Mouse (Mus musculus): Measurements from ENCODE around the gene Mid1. TPM values are rescaled to one million over a fixed set of nuclear protein-coding genes. Genes with fewer than 3 reads are reported as not detected.
"Not testable (repeated sequence)": the region's sequence is repeated elsewhere in the genome, so short reads cannot be mapped to it uniquely, and the experiment has no call there.

Mid1 gene
- polyA plus RNA-seq, 1 experiment from 2014 or later = 9.0 TPM

DNA sequence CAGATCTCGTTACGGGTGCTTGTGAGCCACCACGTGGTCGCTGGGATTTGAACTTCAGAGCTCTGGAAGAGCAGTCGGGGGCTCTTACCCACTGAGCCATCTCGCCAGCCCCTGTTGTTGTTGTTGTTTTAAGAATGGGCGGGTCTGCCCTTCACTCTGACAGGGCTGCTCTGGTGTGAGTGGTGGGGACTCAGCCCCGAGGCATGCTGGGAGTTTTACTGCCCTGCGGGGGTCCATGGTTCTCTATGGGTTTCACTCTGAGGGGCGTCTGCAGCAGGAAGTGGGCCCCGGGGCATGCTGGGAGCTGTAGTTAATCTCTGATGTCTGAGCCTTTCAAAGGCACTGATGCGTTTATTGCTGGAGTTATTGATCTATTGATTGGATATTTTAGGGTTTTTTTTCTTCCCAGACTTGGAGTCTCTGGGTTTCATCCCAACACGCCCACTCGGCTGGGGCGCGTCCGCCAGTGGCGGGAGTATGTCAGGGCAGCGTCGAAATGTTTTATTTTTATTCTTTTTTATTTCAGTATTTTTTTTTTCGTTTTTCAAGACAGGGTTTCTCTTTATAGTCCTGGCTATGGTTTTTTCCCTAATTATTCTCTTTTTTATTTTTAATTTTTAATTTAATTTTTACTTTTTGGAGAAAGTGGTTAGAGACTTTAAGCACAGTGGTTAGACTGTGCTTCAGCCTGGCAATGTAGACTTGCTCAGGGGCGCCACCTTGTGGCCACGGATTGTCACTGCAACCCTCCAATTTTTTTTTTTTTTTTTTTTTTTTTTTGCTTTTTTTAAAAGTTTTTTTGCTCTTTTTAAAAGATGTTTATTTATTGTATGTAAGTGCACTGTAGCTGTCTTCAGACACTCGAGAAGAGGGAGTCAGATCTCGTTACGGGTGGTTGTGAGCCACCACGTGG, 332.6 kb downstream of the Mid1 start:
- peaks cover 19% of the 10 kb centered on the region for H3K9me3 ChIP-seq (ENCODE audit: control insufficient read depth, low read length)
- H3K4me2 ChIP-seq (ENCODE audit: low read depth, low read length) = peak overlapping the region; percentile 27; the same call in 1 of the 2 replicates
- H3K27me3 ChIP-seq (ENCODE audit: control insufficient read depth, insufficient read depth, low read length); H3K4me1 ChIP-seq (ENCODE audit: control insufficient read depth, insufficient read depth, low read length); H3K9ac ChIP-seq (replicated peaks; ENCODE audit: low read depth, low read length): not testable (repeated sequence)
- WGBS = 46% methylated on average over 27 of the region's 27 CpGs
- H3K4me3 ChIP-seq (ENCODE audit: low read depth, low read length) = peak overlapping the region; percentile 13; the same call in 1 of the 2 replicates
- H3K27ac ChIP-seq (ENCODE audit: low read depth, low read length) = peak overlapping the region; percentile 22
- peak; percentile 84 for ATAC-seq (ENCODE audit: low read depth)
- peaks cover 33% of the 10 kb centered on the region for H3K36me3 ChIP-seq (ENCODE audit: control insufficient read depth, insufficient read depth, low read length)

DNA sequence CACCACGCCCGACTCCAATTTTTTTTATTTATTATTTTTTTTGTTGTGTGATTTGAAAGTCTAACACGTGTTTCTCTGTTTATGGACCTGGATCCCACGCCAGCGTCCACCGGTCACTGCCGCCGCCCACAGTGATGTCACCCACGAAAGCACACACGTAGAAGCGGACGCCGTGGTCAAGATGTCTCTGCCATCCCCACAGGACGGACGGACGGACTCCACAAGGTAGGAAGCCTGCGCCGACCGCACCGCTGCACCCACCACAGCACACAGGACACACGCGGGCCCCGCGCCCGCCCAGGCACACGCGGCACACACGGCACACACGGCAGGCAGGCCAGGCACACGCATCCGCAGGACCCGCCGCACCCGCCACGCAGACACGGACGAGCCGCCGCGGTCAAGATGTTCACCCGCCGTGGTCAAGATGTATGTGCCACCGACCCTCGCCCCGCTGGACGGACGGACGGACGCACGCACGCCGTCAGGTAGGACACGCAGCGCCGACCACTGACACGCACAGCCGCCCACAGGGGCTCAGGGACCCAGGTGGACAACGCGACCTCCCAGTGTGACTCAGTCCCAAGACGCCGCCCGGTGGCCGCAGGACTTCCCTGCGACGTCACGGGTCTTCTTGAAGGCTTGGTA, 333.7 kb downstream of the Mid1 start:
- H3K9ac ChIP-seq (replicated peaks; ENCODE audit: low read depth, low read length); H3K27me3 ChIP-seq (ENCODE audit: control insufficient read depth, insufficient read depth, low read length); H3K27ac ChIP-seq (ENCODE audit: low read depth, low read length); H3K4me1 ChIP-seq (ENCODE audit: control insufficient read depth, insufficient read depth, low read length); H3K4me2 ChIP-seq (ENCODE audit: low read depth, low read length); H3K4me3 ChIP-seq (ENCODE audit: low read depth, low read length): not testable (repeated sequence)
- 89% methylated on average over 66 of the region's 66 CpGs for WGBS
- peak; percentile 77 for ATAC-seq (ENCODE audit: low read depth)
- peaks cover 33% of the 10 kb centered on the region for H3K36me3 ChIP-seq (ENCODE audit: control insufficient read depth, insufficient read depth, low read length)
- H3K9me3 ChIP-seq (ENCODE audit: control insufficient read depth, low read length) = peaks cover 19% of the 10 kb centered on the region

DNA sequence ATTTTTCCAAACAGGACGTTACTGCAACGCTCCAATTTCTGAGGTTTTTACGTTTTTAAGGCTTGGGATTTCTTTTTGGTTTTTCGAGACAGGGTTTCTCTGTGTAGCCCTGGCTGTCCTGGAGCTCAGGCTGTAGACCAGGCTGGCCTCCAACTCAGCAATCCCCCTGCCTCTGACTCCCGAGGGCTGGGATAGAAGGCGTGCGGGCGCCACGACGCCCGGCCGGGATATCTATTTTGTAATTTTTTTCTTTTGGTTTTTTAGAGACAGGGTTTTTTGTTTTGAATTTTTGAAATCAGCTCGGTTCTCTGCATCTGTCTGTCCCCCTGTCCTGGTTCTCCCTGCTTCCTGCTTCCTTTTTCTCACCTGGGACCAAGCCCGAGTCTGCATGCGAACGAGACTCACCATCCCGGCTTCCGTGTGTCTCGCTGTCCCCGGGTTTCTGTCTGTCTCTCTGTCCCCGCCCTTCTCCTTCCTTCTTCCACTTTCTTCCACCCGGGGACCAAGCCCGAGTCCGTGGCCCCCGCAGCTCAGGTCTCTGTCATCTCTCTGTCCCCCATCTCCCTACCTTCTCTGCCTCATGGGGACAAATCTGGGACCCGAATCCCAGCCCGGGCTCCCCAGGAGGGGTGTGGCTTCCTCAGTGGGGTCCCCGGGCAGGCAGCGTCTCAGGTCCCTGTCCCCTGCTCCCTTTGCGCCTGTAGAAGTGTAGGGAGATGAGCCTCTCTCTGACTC, 334.4 kb downstream of the Mid1 start:
- 85% methylated on average over 30 of the region's 30 CpGs for WGBS
- not testable (repeated sequence) for H3K4me3 ChIP-seq (ENCODE audit: low read depth, low read length); H3K4me2 ChIP-seq (ENCODE audit: low read depth, low read length); H3K9ac ChIP-seq (replicated peaks; ENCODE audit: low read depth, low read length); H3K4me1 ChIP-seq (ENCODE audit: control insufficient read depth, insufficient read depth, low read length); H3K27ac ChIP-seq (ENCODE audit: low read depth, low read length); H3K27me3 ChIP-seq (ENCODE audit: control insufficient read depth, insufficient read depth, low read length)
- peaks cover 33% of the 10 kb centered on the region for H3K36me3 ChIP-seq (ENCODE audit: control insufficient read depth, insufficient read depth, low read length)
- peaks cover 19% of the 10 kb centered on the region for H3K9me3 ChIP-seq (ENCODE audit: control insufficient read depth, low read length)
- ATAC-seq (ENCODE audit: low read depth) = peak; percentile 56

GRCm38 (mm10) chrX:170019954-170020689, 335.1 kb downstream of the Mid1 start:
- H3K4me2 ChIP-seq (ENCODE audit: low read depth, low read length); H3K4me1 ChIP-seq (ENCODE audit: control insufficient read depth, insufficient read depth, low read length); H3K27me3 ChIP-seq (ENCODE audit: control insufficient read depth, insufficient read depth, low read length); H3K4me3 ChIP-seq (ENCODE audit: low read depth, low read length); H3K9ac ChIP-seq (replicated peaks; ENCODE audit: low read depth, low read length); H3K27ac ChIP-seq (ENCODE audit: low read depth, low read length): not testable (repeated sequence)
- Histone ChIP-seq H3K36me3 (ENCODE audit: control insufficient read depth, insufficient read depth, low read length) (peaks cover 33% of the 10 kb centered on the region), H3K9me3 (ENCODE audit: control insufficient read depth, low read length) (peaks cover 19% of the 10 kb centered on the region)
- ATAC-seq (ENCODE audit: low read depth) = 0 out of 2 replicates have a peak, but pooled peaks have one; percentile 18
- 56% methylated on average over 14 of the region's 14 CpGs for WGBS

- WGBS = 50% methylated on average over 9 of the region's 9 CpGs
- ATAC-seq (ENCODE audit: low read depth); H3K4me1 ChIP-seq (ENCODE audit: control insufficient read depth, insufficient read depth, low read length); H3K4me2 ChIP-seq (ENCODE audit: low read depth, low read length); H3K9ac ChIP-seq (replicated peaks; ENCODE audit: low read depth, low read length); H3K4me3 ChIP-seq (ENCODE audit: low read depth, low read length); H3K27ac ChIP-seq (ENCODE audit: low read depth, low read length); H3K27me3 ChIP-seq (ENCODE audit: control insufficient read depth, insufficient read depth, low read length): not testable (repeated sequence)
- H3K9me3 ChIP-seq (ENCODE audit: control insufficient read depth, low read length) = peaks cover 19% of the 10 kb centered on the region
- H3K36me3 ChIP-seq (ENCODE audit: control insufficient read depth, insufficient read depth, low read length) = peaks cover 33% of the 10 kb centered on the region
These were observed 335.7 kb downstream of the Mid1 start for GRCm38 (mm10) chrX:170020690-170021050.

- ATAC-seq (ENCODE audit: low read depth); H3K27ac ChIP-seq (ENCODE audit: low read depth, low read length); H3K4me3 ChIP-seq (ENCODE audit: low read depth, low read length); H3K4me1 ChIP-seq (ENCODE audit: control insufficient read depth, insufficient read depth, low read length); H3K4me2 ChIP-seq (ENCODE audit: low read depth, low read length); H3K9ac ChIP-seq (replicated peaks; ENCODE audit: low read depth, low read length); H3K27me3 ChIP-seq (ENCODE audit: control insufficient read depth, insufficient read depth, low read length): not testable (repeated sequence)
- peaks cover 19% of the 10 kb centered on the region for H3K9me3 ChIP-seq (ENCODE audit: control insufficient read depth, low read length)
- WGBS = 78% methylated on average over 12 of the region's 12 CpGs
- peaks cover 33% of the 10 kb centered on the region for H3K36me3 ChIP-seq (ENCODE audit: control insufficient read depth, insufficient read depth, low read length)
These were observed 336.2 kb downstream of the Mid1 start for GRCm38 (mm10) chrX:170021205-170021604.

GRCm38 (mm10) chrX:170021750-170022461, 336.9 kb downstream of the Mid1 start:
- not testable (repeated sequence) for H3K9ac ChIP-seq (replicated peaks; ENCODE audit: low read depth, low read length); H3K27ac ChIP-seq (ENCODE audit: low read depth, low read length); H3K4me2 ChIP-seq (ENCODE audit: low read depth, low read length); H3K27me3 ChIP-seq (ENCODE audit: control insufficient read depth, insufficient read depth, low read length); H3K4me1 ChIP-seq (ENCODE audit: control insufficient read depth, insufficient read depth, low read length); H3K4me3 ChIP-seq (ENCODE audit: low read depth, low read length)
- H3K36me3 ChIP-seq (ENCODE audit: control insufficient read depth, insufficient read depth, low read length) = peaks cover 33% of the 10 kb centered on the region
- H3K9me3 ChIP-seq (ENCODE audit: control insufficient read depth, low read length) = peaks cover 19% of the 10 kb centered on the region
- ATAC-seq (ENCODE audit: low read depth) = 0 out of 2 replicates have a peak, but pooled peaks have one; percentile 12
- 49% methylated on average over 15 of the region's 15 CpGs for WGBS
